Mouse (Mus musculus) G1E (cell line): ENCODE measurements at regions not wholly inside any gene's neighbourhood (a gene's known extent, or its start where the extent isn't known, plus 50 kb on each side); places are given as distances from the start of the nearest gene placed in this dataset.

Experiments used
- CTCF ChIP-seq: IDR thresholded peaks from 2 replicates; pipeline ENCODE4 v1.5.1; 2012; ENCODE audit warnings: low read depth, low read length, inconsistent platforms, mixed read lengths
- GATA2 ChIP-seq: IDR thresholded peaks from 2 replicates; pipeline ENCODE4 v1.6.1; 2012; ENCODE audit warnings: low read depth, low read length, inconsistent platforms, borderline replicate concordance

- TF ChIP-seq CTCF, result no peak
- TF ChIP-seq GATA2, result no peak
Measured at GRCm38 (mm10) chr9:56559618-56560144, 141.3 kb downstream of the Hmg20a start.
